Mouse (Mus musculus): ENCODE results near the gene Rbbp4. TPM values are rescaled to one million over a fixed set of nuclear protein-coding genes. Genes with fewer than 3 reads are reported as not detected.

Gene Rbbp4
- total and polyA plus RNA-seq, 2 experiments from 2014 or later = 83.2 to 234 TPM

DNA sequence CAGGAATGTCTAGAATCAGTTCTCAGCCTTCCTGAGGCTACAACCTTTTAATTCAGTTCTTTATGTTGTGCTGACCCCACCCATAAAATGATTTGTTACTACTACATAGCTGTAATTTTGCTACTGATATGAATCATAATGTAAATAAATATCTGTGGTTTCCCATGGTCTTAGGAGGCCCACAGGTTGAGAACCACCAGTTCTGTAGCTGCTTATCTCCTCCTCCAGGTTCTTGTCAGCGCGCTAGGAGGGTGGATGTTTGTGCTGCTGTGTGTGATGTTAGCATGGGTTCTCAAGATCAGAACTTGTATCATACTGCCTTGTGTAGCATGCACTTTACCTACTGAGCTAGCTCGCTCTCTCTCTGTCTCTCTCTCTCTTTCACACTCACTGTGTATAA is 4.6 kb upstream of the Rbbp4 start:
- Histone ChIP-seq H3K9me3 (ENCODE audit: low read length) (no peaks in the 10 kb centered on the region), H3K27me3 (ENCODE audit: insufficient read depth, low read length) (no peaks in the 10 kb centered on the region), H3K36me3 (ENCODE audit: insufficient read depth, low read length) (peaks cover 15% of the 10 kb centered on the region; the same call in 1 of the 2 replicates), H3K4me2 (ENCODE audit: low read depth, low read length) (no peak overlapping the region), H3K27ac (no peak overlapping the region), H3K9ac (replicated peaks; ENCODE audit: low read length) (no peak overlapping the region), H3K4me1 (ENCODE audit: insufficient read depth, low read length) (no peaks in the 10 kb centered on the region), H3K4me3 (ENCODE audit: low read length) (no peak overlapping the region)
- TF ChIP-seq CTCF (IDR thresholded peaks at IDR 0.05; ENCODE audit: low read depth) = no peak
- ATAC-seq (no peak), DNase-seq (ENCODE audit: low spot score) (no peak)
- 92% methylated on average over 3 of the region's 3 CpGs for WGBS

DNA sequence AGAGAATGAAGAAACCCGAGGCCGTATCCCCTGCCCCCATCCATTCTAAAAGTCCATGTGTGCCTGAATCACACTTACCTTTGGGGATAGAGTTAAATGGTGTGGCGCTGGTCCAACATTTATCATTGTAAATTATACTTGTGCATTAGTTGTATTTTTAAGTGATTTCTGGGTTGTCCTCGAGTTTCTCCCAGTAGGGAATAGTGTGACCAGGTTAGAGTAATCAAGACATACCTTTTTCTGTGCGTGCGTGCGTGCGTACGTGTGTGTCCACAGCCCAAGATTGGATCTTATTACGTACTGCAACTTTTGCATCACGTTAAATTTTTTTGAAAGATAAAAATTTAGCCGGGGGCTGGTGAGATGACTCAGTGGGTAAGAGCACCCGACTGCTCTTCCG is 1.1 kb upstream of the Rbbp4 start:
- DNase-seq (ENCODE audit: low spot score) (no peak), ATAC-seq (no peak)
- Histone ChIP-seq H3K4me2 (ENCODE audit: low read depth, low read length) (peak overlapping the region; percentile 94), H3K9ac (replicated peaks; ENCODE audit: low read length) (peak overlapping the region; percentile 71), H3K36me3 (ENCODE audit: insufficient read depth, low read length) (no peaks in the 10 kb centered on the region), H3K27me3 (ENCODE audit: insufficient read depth, low read length) (no peaks in the 10 kb centered on the region), H3K9me3 (ENCODE audit: low read length) (no peaks in the 10 kb centered on the region), H3K27ac (peak overlapping the region; percentile 99), H3K4me1 (ENCODE audit: insufficient read depth, low read length) (peaks cover 13% of the 10 kb centered on the region; the same call in 1 of the 2 replicates), H3K4me3 (ENCODE audit: low read length) (peak overlapping the region; percentile 95)
- no peak for TF ChIP-seq CTCF (IDR thresholded peaks at IDR 0.05; ENCODE audit: low read depth)
- 51% methylated on average over 14 of the region's 14 CpGs for WGBS

DNA sequence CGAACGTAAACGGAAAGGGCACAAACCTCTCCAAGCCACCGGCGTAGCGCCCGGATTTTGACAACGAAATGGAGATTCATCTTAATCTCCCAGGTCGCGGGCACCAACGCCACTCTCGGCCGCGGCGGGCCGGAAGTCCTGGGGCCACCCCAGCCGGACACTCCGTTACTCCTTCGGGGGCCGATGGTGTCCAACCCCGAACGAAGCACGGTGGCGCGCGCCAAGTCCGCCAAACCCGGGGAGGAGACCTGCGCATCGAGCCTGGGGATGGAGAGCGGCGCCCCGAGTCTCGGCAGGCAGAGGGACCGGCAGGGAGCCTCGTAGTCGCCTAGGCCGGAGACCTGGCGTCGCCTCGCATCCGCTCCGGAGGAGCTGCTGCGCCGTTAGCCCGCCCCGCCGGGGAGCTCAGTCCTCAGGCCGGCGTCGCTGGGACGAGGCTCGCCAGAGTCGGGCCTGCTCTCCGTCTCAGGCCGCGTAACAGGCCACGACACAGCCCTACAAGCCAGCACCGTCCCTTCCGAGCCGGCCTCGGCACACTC is 424 bp downstream of the Rbbp4 start:
- Histone ChIP-seq H3K9ac (replicated peaks; ENCODE audit: low read length) (peak overlapping the region; percentile 98), H3K9me3 (ENCODE audit: low read length) (no peaks in the 10 kb centered on the region), H3K4me1 (ENCODE audit: insufficient read depth, low read length) (peaks cover 13% of the 10 kb centered on the region; the same call in 1 of the 2 replicates), H3K36me3 (ENCODE audit: insufficient read depth, low read length) (no peaks in the 10 kb centered on the region), H3K27ac (peak overlapping the region; percentile 98), H3K27me3 (ENCODE audit: insufficient read depth, low read length) (no peaks in the 10 kb centered on the region), H3K4me3 (ENCODE audit: low read length) (peak overlapping the region; percentile 95), H3K4me2 (ENCODE audit: low read depth, low read length) (peak overlapping the region; percentile 69)
- DNase-seq (ENCODE audit: low spot score) = no peak
- TF ChIP-seq CTCF (IDR thresholded peaks at IDR 0.05; ENCODE audit: low read depth) = no peak
- WGBS = under 1% methylated on average over 52 of the region's 62 CpGs
- ATAC-seq = no peak

DNA sequence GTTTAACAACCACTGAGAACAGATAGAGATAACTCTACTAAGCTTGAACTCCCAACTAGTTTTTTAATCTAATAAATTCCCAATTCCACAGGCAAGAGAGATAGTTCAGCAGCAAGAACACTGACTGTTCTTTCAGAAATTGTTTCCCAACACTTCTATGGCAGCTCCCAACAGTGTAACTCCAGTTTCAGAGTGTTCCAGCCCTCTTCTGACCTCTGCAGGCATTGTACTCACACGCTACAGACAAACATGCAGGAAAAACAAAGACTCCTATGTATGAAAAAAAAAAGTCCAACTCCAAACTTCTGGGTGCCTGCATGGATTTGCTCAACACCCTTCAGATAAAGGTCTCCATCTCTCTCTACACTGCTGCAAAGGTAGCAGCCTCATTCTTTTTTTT is 2.3 kb downstream of the Rbbp4 start:
- DNase-seq (ENCODE audit: low spot score) (no peak), ATAC-seq (no peak)
- Histone ChIP-seq H3K36me3 (ENCODE audit: insufficient read depth, low read length) (peaks cover 5% of the 10 kb centered on the region; the same call in 1 of the 2 replicates), H3K4me2 (ENCODE audit: low read depth, low read length) (peak overlapping the region; percentile 69; the same call in 1 of the 2 replicates), H3K27ac (no peak overlapping the region), H3K9me3 (ENCODE audit: low read length) (no peaks in the 10 kb centered on the region), H3K4me1 (ENCODE audit: insufficient read depth, low read length) (peaks cover 13% of the 10 kb centered on the region; the same call in 1 of the 2 replicates), H3K4me3 (ENCODE audit: low read length) (no peak overlapping the region), H3K9ac (replicated peaks; ENCODE audit: low read length) (no peak overlapping the region), H3K27me3 (ENCODE audit: insufficient read depth, low read length) (no peaks in the 10 kb centered on the region)
- no peak for TF ChIP-seq CTCF (IDR thresholded peaks at IDR 0.05; ENCODE audit: low read depth)
- WGBS = 6% methylated on average over 1 of the region's 1 CpGs

DNA sequence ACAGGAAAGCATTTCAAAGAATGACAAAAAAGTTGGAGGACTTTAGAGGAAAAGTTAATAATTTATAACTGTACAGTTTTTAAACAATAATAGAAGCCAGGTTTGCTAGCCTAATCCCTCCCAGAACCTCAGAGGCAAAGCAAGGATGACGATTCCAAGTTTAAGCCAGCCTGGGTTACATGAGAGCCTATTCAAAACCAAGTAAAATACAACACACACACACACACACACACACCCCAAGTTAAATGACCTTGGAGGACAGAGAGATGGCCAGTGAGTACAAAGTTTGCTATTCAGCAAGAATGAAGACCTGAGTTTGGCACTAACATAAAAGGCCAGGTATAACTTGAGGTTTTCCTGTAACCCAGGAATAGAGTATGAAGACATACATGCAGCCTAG is 9.0 kb downstream of the Rbbp4 start:
- Histone ChIP-seq H3K4me1 (ENCODE audit: insufficient read depth, low read length) (no peaks in the 10 kb centered on the region), H3K4me2 (ENCODE audit: low read depth, low read length) (no peak overlapping the region), H3K9ac (replicated peaks; ENCODE audit: low read length) (no peak overlapping the region), H3K27me3 (ENCODE audit: insufficient read depth, low read length) (no peaks in the 10 kb centered on the region), H3K9me3 (ENCODE audit: low read length) (no peaks in the 10 kb centered on the region), H3K36me3 (ENCODE audit: insufficient read depth, low read length) (peaks cover 27% of the 10 kb centered on the region), H3K27ac (no peak overlapping the region), H3K4me3 (ENCODE audit: low read length) (no peak overlapping the region)
- no peak for ATAC-seq
- no peak for DNase-seq (ENCODE audit: low spot score)
- no peak for TF ChIP-seq CTCF (IDR thresholded peaks at IDR 0.05; ENCODE audit: low read depth)
- WGBS = 68% methylated on average over 1 of the region's 1 CpGs

DNA sequence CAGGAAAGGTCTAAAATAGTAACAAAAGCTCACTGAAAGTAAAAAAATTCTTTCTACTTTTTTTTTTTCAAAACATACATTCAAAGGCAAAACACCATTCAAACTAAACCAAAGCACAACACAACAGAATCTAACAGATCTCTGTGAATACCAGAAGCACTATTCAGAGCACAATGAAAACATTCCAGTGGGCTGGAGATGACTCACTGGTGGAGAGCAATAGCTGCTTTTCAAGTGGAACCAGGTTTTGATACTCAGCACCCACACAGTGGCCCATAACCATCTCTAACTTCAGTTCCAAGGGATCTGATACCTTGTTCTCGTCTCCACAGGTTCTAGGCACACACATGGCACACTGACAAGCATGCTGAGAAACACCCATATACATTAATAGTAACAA is 10.4 kb downstream of the Rbbp4 start:
- H3K9me3 ChIP-seq (ENCODE audit: low read length) = no peaks in the 10 kb centered on the region
- no peaks in the 10 kb centered on the region for H3K4me1 ChIP-seq (ENCODE audit: insufficient read depth, low read length)
- H3K4me3 ChIP-seq (ENCODE audit: low read length) = no peak overlapping the region
- H3K9ac ChIP-seq (replicated peaks; ENCODE audit: low read length) = no peak overlapping the region
- WGBS = 75% methylated on average over 1 of the region's 1 CpGs
- H3K36me3 ChIP-seq (ENCODE audit: insufficient read depth, low read length) = peaks cover 34% of the 10 kb centered on the region
- no peaks in the 10 kb centered on the region for H3K27me3 ChIP-seq (ENCODE audit: insufficient read depth, low read length)
- H3K4me2 ChIP-seq (ENCODE audit: low read depth, low read length) = no peak overlapping the region
- ATAC-seq = no peak
- no peak for TF ChIP-seq CTCF (IDR thresholded peaks at IDR 0.05; ENCODE audit: low read depth)
- no peak for DNase-seq (ENCODE audit: low spot score)
- no peak overlapping the region for H3K27ac ChIP-seq

DNA sequence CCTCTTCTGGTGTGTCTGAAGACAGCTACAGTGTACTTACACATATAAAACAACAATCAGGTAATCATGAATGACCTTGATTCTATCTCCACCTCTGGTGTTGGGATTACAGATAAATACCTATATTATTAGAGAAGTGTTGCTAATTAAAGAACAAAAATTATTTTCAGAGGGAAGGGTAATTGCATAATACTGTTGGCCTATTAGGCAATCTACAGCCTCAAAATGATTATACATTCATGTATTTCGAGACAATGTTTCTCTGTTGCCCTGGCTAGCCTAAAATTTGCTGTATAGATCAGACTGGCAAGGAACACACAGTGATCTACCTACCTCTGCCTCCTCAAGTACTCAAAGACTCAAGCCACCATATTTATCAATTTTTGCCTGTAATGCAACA is 11.7 kb downstream of the Rbbp4 start:
- H3K4me3 ChIP-seq (ENCODE audit: low read length) = no peak overlapping the region
- peaks cover 36% of the 10 kb centered on the region for H3K36me3 ChIP-seq (ENCODE audit: insufficient read depth, low read length)
- TF ChIP-seq CTCF (IDR thresholded peaks at IDR 0.05; ENCODE audit: low read depth) = no peak
- H3K4me2 ChIP-seq (ENCODE audit: low read depth, low read length) = no peak overlapping the region
- WGBS = 92% methylated on average over 1 of the region's 1 CpGs
- no peak overlapping the region for H3K27ac ChIP-seq
- no peaks in the 10 kb centered on the region for H3K9me3 ChIP-seq (ENCODE audit: low read length)
- no peak overlapping the region for H3K9ac ChIP-seq (replicated peaks; ENCODE audit: low read length)
- H3K4me1 ChIP-seq (ENCODE audit: insufficient read depth, low read length) = no peaks in the 10 kb centered on the region
- no peaks in the 10 kb centered on the region for H3K27me3 ChIP-seq (ENCODE audit: insufficient read depth, low read length)
- ATAC-seq (no peak), DNase-seq (ENCODE audit: low spot score) (no peak)

All from hindbrain, postnatal 0 days (tissue).